Mouse (Mus musculus): ENCODE results near the gene Cdt1. TPM values are rescaled to one million over a fixed set of nuclear protein-coding genes. Genes with fewer than 3 reads are reported as not detected.

Cdt1 gene
- 13.3 TPM for polyA plus RNA-seq (2017; shearing (Covaris generic))

GRCm38 (mm10) chr8:122567361-122568108 is at the start of gene Cdt1:
Cdt1 (plus strand) TSS chr8:122568015.

GRCm38 (mm10) chr8:122551265-122552051 is 16.4 kb upstream of the Cdt1 start, which contains the start of gene Piezo1:
Piezo1 (minus strand) TSS chr8:122551329.

GRCm38 (mm10) chr8:122576648-122577022 is 8.8 kb downstream of the Cdt1 start, which contains the start of gene Aprt:
Aprt (minus strand) TSS chr8:122576909.

GRCm38 (mm10) chr8:122611295-122612133 is 43.7 kb downstream of the Cdt1 start, which contains the start of the genes Galns and Trappc2l:
Galns (minus strand) TSS chr8:122611463.
Trappc2l (plus strand) TSS chr8:122611640.

GRCm38 (mm10) chr8:122622727-122623126 is 54.9 kb downstream of the Cdt1 start, which contains the start of gene Pabpn1l:
Pabpn1l (minus strand) TSS chr8:122622739.

Other genes starting within 250 kb of the Cdt1 start
- gene Trhr2, start 207.3 kb upstream of the Cdt1 start, polyA plus RNA-seq (2017; shearing (Covaris generic)): not detected
- 57.6 TPM for gene Zc3h18, start 191.4 kb upstream of the Cdt1 start, polyA plus RNA-seq (2017; shearing (Covaris generic))
- gene Il17c, start 146.0 kb upstream of the Cdt1 start, polyA plus RNA-seq (2017; shearing (Covaris generic)): 0.66 TPM
- 1,075 TPM for gene Cyba, start 135.1 kb upstream of the Cdt1 start, polyA plus RNA-seq (2017; shearing (Covaris generic))
- 33.1 TPM for gene Mvd, start 124.6 kb upstream of the Cdt1 start, polyA plus RNA-seq (2017; shearing (Covaris generic))
- 4.1 TPM for gene Snai3, start 107.3 kb upstream of the Cdt1 start, polyA plus RNA-seq (2017; shearing (Covaris generic))
- 32.2 TPM for gene Rnf166, start 92.0 kb upstream of the Cdt1 start, polyA plus RNA-seq (2017; shearing (Covaris generic))
- gene Ctu2, start 91.9 kb upstream of the Cdt1 start, polyA plus RNA-seq (2017; shearing (Covaris generic)): 80.9 TPM
- 5.9 TPM for gene Piezo1, start 16.7 kb upstream of the Cdt1 start, polyA plus RNA-seq (2017; shearing (Covaris generic))
- gene Aprt, start 8.9 kb downstream of the Cdt1 start, polyA plus RNA-seq (2017; shearing (Covaris generic)): 226 TPM
- gene Galns, start 43.4 kb downstream of the Cdt1 start, polyA plus RNA-seq (2017; shearing (Covaris generic)): 15.2 TPM
- 51.4 TPM for gene Trappc2l, start 43.6 kb downstream of the Cdt1 start, polyA plus RNA-seq (2017; shearing (Covaris generic))
- gene Pabpn1l, start 54.7 kb downstream of the Cdt1 start, polyA plus RNA-seq (2017; shearing (Covaris generic)): not detected
- 0.57 TPM for gene Cbfa2t3, start 131.1 kb downstream of the Cdt1 start, polyA plus RNA-seq (2017; shearing (Covaris generic))
- gene Acsf3, start 207.5 kb downstream of the Cdt1 start, polyA plus RNA-seq (2017; shearing (Covaris generic)): 7.5 TPM